Mouse (Mus musculus): Measurements from ENCODE around the gene Igf2bp1. TPM values are rescaled to one million over a fixed set of nuclear protein-coding genes. Genes with fewer than 3 reads are reported as not detected.

Igf2bp1 gene
- total RNA-seq (2021) = under 1 TPM; 0.46 to 0.76 TPM
- long read RNA-seq, experiment 1 = 0 reads
- long read RNA-seq, experiment 2 = 0 reads

DNA sequence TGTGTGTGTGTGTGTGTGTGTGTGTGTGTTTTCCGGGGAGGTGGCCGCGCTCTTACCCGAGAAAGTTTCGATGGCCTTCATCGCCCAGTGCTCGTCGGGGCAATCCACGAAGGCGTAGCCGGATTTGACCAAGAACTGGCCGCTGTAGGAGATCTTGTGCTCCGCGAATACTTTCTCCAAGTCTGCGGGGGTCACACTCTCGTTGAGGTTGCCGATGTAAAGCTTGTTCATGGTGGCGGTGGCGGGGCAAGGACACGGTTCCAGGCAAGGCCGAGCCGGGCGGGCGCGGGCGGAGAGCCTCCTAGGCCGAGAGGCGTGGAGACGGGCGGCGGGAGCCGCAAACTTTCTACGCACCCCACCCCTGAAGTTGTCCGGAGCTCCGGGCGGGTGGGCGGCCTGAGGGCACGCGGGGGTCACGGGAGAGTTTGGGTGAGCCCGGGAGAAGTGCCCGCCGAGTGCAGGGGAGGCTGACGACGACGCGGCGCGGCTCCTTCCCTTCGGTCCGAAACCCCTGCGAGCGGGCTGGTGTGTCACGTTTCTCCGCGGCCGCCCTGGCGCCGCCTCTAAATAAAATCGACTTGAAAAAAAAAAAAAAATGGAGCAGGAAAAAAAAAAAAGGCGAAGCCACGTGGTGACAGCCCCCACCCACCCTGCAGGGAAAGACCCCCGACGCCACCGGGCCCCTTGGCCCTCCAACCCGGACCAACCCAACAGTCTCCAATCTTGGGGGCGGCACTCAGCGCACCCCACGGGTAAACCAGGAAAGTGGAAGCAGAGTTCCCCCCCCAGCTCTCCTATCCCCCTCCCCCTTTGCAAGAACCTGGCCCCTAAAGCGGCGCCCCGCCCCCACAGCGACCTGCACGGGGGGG lies at the start of gene Igf2bp1:
Igf2bp1 (minus strand) TSS at position 538 of the 869 bp plus-strand sequence.
- peak; percentile 51 to 53 for DNase-seq
- intact Hi-C loops (cut with DNase I) = loop anchor here (5.0 kb wide), 2 partner anchors 197 to 287 kb away; partner anchors contain the start of gene Hoxb6

DNA sequence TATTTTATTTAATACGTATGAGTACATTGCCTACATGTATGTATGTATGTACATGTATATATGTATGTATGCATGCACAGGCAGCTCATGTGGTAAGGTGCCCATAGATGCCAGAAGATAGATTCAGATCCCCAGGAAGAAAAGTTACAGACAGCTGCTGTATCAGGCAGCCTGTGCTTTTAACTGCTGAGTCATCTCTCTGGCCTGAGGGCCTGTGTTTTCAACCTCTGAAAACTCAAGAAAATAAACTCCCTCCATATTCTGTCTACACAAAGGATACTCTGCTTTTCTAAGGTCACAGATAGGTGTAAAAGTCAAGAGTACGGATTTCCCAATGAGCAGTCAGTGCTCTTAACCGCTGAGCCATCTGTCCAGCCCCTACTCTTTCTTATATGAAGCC lies 45.1 kb upstream of the Igf2bp1 start:
- intact Hi-C loops (cut with DNase I) = no loop called here
- no peak for DNase-seq

DNA sequence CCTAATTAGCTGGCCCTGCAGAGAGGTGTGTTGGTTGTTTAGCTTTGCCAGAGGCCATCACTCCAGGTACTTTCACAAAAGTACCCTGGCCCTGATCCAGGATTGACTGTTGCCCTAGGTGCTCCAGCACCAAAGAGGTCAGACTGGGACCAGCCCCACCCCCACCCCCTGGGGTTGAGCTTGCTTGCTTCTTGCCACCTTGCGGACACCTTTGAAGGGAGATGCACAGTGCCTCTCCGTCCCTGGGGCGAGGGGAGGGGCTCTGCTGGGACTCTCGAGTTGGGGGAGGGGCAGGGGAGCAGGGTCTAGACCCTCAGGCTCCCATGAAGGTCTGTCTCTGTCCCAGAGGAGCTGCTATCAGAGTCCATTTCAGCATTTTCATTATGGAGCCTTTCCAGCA lies 44.2 kb upstream of the Igf2bp1 start:
- intact Hi-C loops (cut with DNase I) = no loop called here
- no peak for DNase-seq

DNA sequence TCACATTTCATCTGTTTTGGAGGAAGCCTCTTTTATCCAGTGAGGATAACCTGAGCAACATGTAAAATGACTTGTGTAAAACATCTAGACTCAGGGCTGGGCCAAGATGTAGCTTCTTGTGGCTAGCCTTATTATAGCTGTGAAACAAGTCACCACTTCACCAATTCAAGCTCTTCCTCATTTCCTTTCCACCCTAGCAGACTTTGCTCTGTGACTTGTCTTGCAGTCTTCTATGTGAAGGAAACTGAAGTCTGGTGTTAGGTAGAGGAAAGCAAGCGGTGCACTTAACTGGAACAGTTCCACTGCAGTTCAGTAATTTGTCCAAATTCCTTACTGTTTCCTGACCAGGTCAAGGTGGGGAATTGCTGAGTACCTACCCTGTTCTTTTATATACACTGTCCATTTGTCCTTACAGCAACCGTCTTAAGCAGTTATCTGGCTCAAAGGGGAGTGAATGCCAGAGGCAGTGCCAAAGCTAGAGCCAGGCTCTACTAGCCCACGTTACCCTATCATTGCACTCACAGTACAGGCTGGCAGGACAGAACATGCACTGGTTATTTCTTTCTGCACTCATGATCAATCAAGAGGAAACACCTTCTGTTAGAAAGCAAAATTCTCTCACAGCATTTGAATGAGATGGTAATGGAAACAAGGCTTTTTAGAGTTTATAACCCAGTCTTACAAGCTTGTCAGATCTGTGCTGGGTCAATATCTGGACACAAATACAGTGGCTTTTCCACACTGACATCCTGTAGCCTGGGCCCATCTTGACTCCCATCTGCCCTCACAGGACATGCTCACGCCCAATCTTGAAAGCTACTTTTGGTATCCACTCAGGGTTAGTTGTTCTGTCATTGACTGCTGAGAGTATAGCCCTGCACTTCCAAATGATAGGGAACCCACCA lies 42.0 kb upstream of the Igf2bp1 start:
- intact Hi-C loops (cut with DNase I) = no loop called here

DNA sequence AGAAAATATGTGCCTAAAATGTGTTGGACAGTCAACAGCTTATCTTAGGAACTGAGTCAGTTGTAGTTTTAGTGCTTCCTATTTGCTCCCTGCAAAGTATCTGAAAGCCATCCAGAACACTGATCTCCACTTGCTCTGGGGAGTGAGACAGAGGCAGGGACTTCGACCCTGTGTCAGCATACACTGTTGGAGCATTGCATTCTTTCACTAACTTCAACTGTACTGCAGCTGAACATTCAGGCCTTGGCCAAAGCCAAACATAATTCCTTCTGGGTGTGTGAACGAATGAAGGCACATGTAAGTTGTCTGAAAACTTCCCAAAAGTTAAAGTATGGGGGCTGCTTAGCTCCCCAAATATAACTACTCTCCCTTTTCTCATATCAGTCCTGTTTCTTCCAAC lies 41.1 kb upstream of the Igf2bp1 start:
- intact Hi-C loops (cut with DNase I) = no loop called here
- no peak for DNase-seq

More for the DNA sequence above, 42.0 kb upstream of the Igf2bp1 start:
- DNase-seq = no peak

DNA sequence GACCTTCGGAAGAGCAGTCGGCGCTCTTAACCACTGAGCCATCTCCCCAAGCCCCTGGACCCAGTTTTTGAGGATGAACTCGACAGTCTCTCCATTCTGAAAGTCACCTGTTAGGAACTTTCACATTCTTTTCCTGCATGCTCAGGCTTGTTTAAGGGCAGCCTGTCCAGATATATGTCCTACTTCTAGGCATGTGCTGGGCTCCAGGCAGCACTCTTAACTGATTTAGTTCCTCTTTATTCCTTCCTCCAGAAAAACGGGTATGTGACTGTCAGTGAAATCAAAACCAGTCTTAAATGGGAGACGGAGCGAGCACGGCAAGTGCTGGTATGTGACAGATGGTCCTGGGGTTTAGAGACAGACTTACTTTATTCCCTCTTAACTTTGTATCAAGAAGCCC lies 40.3 kb upstream of the Igf2bp1 start:
- no peak for DNase-seq
- intact Hi-C loops (cut with DNase I) = no loop called here

DNA sequence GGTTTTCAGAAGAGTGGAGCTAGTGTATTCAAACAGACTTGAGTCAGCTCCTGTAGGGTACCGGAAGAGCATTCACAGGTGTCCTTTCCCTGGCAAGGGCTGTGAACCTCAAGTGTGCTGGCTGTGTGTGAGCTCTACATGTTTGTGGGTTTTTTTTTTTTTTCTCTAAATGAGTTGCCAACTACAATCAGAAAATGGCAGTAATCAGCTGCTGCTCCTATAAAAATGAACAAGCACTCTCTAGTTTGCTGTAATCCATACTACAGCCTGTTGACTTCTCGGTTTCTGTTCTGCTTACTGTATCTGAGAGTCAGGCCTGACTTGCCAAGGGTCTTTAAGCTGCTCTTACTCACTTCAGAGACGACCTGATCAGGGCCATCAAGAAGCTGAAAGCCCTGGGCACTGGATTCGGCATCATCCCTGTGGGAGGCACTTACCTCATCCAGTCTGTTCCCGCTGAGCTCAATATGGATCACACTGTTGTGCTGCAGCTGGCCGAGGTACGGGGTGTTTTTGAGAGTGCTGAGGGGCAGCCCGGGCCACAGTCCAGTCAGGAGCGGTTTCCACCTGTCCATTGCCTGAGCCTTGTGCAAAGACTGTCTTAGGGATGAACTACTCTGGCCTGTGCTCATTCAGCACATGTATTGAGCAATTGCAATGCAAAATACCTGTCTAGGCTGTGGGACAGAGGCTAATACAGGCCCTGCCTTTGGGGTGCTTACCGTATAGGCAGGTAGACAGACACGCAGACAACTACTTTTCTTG lies 39.2 kb upstream of the Igf2bp1 start:
- no peak for DNase-seq
- intact Hi-C loops (cut with DNase I) = no loop called here

DNA sequence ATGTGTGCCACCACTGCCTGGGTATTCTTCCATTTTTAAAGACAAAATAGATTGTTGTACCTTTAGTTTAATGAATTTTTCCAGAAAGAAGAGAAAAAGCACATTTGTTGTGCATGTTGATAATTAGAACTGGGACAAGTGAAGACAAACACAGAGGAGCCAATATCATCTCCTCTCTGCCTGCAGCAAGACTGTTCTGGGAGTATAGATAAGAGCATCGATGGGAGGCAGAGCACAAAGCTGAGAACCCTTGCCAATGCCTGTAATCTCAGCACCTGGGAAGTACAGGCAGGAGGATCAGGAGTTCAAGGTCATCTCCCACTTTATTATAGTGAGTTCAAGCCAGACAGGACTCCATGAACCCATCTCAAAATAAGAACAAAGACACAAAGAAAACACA lies 32.8 kb upstream of the Igf2bp1 start:
- intact Hi-C loops (cut with DNase I) = no loop called here

DNA sequence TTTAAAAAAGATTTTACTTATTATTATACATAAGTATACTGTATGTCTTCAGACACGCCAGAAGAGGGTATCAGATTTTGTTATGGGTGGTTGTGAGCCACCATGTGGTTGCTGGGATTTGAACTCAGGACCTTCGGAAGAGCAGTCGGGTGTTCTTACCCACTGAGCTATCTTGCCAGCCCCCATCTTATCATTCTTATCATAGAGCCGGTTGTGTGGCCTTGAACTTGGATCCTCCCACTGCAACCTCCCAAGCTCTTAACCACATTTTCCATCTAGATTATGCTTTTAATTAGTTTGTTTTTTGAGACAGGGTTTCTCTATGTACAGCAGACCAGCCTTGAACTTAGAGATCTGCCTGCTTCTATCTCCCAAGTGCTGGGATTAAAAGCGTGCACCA lies 31.8 kb upstream of the Igf2bp1 start:
- intact Hi-C loops (cut with DNase I) = no loop called here
- DNase-seq = no peak

More for the DNA sequence above, 32.8 kb upstream of the Igf2bp1 start:
- DNase-seq = no peak

DNA sequence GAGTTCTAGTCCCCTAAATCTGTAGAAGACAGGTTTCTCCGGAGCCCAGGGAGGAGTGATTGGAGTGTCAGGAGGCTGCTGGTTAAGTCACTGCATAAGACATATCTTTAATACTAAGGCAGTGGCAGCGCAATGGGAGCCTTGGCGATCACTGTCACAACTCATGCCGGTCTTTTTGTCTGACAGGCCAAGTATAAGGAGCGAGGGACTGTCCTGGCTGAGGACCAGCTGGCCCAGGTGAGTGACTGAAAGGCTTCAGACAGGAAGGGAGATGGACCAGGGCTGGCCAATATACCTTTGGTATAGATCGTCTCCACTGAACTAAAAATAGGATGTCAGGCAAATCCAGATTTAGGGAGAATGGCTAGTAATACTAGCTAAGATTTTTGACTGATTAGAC lies 29.4 kb upstream of the Igf2bp1 start:
- no peak for DNase-seq
- intact Hi-C loops (cut with DNase I) = no loop called here

DNA sequence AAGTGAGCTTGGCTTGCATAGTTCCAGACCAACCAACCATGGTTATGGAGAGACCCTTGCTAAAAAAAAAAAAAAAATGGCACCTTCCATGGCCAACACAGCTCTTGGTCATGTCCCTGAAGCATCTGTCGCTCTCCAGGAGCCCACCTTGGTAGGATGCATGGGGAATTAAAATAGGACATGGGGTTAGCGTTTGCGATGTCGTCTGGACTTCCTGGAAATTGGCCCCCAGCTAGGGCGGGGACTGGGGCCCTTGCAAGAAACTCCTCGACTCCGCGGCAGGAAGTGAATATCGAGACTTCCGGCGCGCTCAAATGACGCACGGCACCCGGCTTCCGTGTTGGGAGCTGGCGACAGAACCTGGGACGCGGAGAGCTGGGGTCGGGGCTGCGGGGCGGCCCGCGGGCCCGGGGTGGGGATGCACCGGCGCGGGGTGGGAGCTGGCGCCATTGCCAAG lies 28.9 kb upstream of the Igf2bp1 start, which contains the start of gene Snf8:
Snf8 (plus strand) TSS at position 290 of the 457 bp plus-strand sequence.
- DNase-seq = peak; percentile 93 to 97
- intact Hi-C loops (cut with DNase I) = no loop called here

DNA sequence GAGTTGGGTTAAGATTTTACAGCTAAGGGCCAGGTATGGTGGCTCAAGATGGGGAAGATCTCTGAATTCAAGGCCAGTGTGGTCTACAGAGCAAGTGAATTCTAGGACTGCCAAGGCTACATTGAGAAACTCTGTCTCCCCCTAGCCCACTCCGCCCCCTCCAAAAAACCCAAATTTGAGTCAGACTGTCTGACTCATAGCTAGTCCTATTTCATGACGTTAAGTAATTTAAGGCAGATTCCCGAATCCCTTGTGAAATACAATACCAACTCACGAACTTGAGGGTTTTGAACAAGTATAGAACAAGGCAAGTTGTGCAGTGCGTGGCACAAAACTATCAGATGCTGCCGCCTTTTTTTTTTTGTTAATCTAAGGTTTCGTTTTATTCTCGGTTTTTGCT lies 28.4 kb upstream of the Igf2bp1 start:
- DNase-seq = no peak
- intact Hi-C loops (cut with DNase I) = no loop called here

DNA sequence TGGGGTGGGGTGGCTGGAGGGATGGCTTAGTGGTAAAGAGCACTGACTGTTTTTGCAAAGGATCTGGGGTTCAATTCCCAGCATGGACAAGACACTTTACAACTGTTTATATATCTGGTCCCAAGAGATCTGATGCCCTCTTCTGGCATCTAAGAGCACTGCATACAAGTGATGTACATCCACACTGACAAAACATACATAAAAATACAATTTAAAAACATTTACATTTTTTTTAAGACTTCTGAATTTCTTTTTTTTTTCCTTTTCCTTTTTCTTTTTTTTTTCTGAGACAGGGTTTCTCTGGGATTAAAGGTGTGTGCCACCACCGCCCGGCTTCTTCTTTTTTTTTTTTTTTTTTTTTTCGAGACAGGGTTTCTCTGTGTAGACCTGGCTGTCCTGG lies 27.5 kb upstream of the Igf2bp1 start:
- intact Hi-C loops (cut with DNase I) = no loop called here
- no peak for DNase-seq

DNA sequence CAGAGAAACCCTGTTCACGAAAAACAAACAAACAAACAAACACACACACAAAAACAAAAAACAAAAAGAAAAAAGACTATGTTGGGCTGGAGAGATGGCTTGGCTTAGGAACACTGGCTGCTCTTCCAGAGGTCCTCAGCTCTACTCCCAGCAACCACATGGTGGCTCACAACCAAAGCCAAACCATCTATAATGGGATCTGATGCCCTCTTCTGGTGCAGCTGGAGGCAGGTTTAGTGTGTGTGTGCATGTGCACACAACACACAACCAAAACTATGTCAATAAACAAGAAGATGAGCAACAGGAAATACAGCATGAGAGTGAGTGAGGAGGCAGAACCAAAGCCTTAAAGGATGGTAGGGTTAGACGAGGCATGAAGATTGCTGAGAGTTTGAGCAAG lies 26.0 kb upstream of the Igf2bp1 start:
- DNase-seq = no peak
- intact Hi-C loops (cut with DNase I) = no loop called here

DNA sequence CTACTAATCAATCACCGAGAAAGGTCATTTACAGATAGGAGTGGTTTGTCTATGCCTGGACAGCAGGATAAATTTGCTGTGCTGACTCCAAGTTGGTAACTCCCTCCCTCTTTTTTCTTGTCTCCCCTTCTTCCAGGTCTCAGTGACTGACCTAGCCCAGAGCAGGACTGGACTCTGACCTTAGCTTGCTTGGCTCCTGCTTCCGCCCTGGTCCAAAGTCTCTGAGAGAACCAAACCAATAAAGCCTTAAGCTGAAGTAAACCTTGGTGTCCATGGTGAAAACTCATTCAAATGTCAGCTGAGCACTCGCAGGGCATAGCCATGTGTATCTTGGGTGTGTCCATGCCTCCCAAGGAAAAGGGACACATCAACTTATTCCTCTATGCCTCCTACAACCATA lies 24.8 kb upstream of the Igf2bp1 start:
- intact Hi-C loops (cut with DNase I) = no loop called here
- no peak for DNase-seq

DNA sequence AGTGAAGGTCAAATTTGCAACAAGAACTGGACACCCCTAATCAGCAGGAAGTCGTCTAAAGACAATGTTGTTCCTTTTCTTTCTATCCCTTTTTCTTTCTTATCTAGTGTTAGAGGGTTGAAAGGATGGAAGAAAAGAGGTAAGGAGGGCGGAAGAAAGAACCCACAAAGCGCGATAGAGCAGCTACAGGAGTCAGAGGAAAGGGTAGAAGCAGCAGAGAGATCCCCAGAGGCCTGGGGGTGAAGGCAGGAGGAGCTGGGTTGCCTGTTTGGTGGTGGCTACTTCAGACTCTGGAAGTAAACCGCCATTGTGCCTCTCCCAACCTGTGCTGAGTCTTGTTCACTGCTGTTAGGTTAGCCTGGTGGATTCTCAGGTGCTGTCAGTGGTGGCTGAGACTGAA lies 22.4 kb upstream of the Igf2bp1 start:
- intact Hi-C loops (cut with DNase I) = no loop called here
- no peak for DNase-seq

DNA sequence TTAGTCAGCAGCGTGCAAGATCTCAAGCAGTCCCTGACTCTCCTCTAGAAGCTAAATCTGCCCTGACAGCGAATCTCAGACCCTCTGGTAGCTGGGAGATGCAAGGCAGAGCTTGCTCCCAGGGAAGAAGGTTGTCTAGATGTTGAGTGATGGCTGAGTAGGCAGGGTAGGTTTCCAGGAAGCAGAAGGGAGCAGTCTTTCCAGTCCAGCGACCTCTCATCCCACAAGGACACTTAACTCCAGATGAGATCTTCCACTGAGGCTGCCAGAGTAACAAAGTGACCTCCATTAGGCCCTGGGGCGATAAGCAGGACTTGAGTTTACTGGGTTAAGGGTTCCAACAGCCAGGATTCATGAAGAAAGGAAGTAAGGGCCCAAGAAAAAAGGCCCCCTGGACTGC lies 14.9 kb upstream of the Igf2bp1 start:
- intact Hi-C loops (cut with DNase I) = no loop called here

DNA sequence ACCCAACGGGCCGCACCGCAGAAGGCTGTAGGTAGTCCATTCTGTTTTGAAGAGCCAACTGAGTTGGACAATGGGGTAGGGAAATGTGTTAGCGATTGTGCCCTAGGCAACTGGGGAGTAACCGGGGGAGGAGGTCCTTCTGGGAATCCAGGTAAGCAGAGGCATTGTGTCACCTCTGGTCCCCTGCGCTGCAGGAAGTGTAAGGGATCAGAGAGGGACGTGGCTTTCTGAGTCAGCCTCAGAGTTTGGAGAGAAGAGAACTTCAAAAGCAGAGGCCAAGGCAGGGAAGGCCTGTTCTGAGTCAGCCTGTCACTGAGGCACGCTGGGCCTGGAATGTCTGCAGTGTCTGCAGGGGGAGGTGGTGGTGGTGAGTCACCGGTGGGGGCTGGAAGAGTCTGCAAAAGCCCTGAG lies 12.2 kb upstream of the Igf2bp1 start:
- intact Hi-C loops (cut with DNase I) = no loop called here
- no peak for DNase-seq

More for the DNA sequence above, 14.9 kb upstream of the Igf2bp1 start:
- DNase-seq = no peak

DNA sequence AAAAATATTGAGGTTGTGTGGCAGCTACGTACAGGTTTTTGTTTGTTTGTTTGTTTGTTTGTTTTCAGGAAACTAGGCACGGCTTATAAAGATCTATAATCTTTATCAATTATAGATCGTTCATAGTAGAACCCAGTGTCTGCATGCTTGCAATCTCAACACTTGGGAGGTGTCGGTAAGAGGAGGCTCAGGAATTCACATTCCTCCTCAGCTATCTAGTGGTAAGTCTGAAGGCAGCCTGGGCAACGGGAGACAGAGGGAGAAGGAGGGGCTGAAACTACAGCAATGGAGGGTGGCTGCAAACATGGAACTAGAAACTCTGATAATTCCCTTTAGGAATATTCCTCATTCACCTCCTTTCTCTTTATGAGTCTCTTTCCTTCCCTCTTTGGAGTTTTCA lies 9.7 kb upstream of the Igf2bp1 start:
- intact Hi-C loops (cut with DNase I) = no loop called here
- DNase-seq = no peak

DNA sequence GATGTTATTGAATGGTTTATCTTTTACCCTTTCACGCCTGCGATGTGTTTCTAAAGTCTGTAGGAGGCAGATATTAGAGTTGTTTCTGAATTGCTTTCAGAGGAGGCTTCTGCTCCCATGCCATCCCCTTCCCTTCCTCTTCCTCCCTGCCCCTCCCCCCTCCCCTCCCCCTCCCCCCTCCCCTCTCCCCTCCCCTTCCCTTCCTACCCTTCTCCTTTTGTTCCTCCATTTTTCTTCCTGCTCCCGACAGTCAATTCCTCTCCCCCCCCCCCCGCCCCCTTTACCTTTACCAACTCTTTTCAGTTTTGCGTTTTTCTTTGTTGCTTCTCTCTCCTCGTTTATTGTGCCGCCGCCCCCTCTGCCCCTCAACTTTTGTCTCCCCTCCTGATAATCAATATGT lies 6.2 kb upstream of the Igf2bp1 start:
- intact Hi-C loops (cut with DNase I) = no loop called here
- DNase-seq = no peak
